Mouse (Mus musculus): ENCODE results near the gene Rbck1. TPM values are rescaled to one million over a fixed set of nuclear protein-coding genes. Genes with fewer than 3 reads are reported as not detected.
A peak's percentile ranks its signal among the peaks of the same experiment; 100 is the strongest.

The Rbck1 gene
- polyA plus RNA-seq, 1 experiment from 2014 or later, result 91.5 TPM

DNA sequence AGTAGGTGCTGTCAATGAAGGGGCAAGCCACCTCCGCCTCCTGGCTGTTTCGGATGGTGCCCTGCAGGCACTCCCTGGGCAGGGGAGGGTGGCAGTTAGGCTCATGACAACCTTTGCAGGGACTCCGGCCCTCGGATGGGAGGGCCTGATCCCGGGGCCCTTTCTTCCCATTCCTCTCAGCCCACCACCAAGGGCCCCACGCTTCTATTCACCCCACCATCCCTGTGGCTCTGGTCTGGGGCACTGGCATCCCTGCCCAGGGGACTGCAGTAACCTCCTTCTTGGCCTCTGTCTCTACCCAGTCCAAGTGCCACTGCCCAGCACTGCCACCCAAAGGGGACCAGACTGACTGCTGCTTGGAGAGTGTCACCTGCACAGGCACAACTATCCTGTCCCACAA lies 10.3 kb downstream of the Rbck1 start:
- H3K36me3 ChIP-seq, result peaks cover 96% of the 10 kb centered on the region
- H3K9ac ChIP-seq, result no peak overlapping the region
- WGBS, result 88% methylated on average over 6 of the region's 6 CpGs
- ATAC-seq (ENCODE audit: low FRiP score), result no peak
- H3K4me1 ChIP-seq, result no peaks in the 10 kb centered on the region
- H3K4me3 ChIP-seq, result no peak overlapping the region
- no peaks in the 10 kb centered on the region for H3K27me3 ChIP-seq
- H3K4me2 ChIP-seq (replicated peaks), result no peak overlapping the region
- H3K9me3 ChIP-seq (replicated peaks), result no peaks in the 10 kb centered on the region
- H3K27ac ChIP-seq, result no peak overlapping the region

DNA sequence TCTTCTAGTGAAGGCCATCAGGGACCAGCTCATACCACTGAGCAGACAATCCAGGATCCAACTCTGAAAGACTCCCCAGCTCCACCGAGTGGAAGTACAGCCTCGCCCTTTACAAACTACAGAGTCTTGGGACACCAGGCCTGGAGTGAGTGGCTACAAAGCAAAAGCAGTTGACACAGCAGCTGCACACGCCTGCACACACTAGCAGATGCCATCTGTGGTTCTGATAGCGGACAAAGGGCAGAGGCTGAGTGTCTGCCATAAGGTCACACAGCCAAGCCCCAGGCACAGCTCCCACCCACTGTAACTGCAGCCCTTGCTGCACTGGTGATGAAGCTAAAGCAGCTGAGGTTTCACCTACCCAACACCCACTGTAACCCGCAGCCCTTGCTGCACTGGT lies 10.9 kb downstream of the Rbck1 start:
- 90% methylated on average over 5 of the region's 5 CpGs for WGBS
- no peak overlapping the region for H3K27ac ChIP-seq
- no peaks in the 10 kb centered on the region for H3K9me3 ChIP-seq (replicated peaks)
- ATAC-seq (ENCODE audit: low FRiP score), result no peak
- H3K36me3 ChIP-seq, result peaks cover 96% of the 10 kb centered on the region
- H3K4me1 ChIP-seq, result no peaks in the 10 kb centered on the region
- no peak overlapping the region for H3K4me2 ChIP-seq (replicated peaks)
- H3K9ac ChIP-seq, result no peak overlapping the region
- no peak overlapping the region for H3K4me3 ChIP-seq
- H3K27me3 ChIP-seq, result no peaks in the 10 kb centered on the region

DNA sequence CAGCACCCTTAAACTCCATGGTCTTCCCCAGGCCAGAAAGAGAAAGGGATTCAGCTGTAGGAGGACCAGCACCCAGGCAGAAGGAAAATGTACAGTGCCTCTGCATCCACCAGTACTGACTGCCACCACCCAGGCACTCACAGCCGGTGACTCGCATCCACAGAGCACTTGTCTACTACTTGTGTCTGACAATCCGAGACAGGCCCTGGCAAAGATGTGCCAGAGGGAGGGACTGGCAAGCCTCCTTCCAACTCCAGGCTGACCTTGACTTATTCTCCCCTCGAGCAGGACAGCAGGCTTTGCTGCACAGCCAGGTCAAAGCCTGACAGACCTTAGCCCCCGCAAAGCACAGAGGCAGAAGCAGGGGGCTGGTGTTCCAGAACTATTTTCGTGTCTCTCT lies 15.4 kb downstream of the Rbck1 start:
- WGBS, result 94% methylated on average over 6 of the region's 6 CpGs
- Histone ChIP-seq H3K36me3 (peaks cover 92% of the 10 kb centered on the region), H3K9ac (no peak overlapping the region), H3K27ac (no peak overlapping the region), H3K27me3 (no peaks in the 10 kb centered on the region), H3K4me2 (replicated peaks) (no peak overlapping the region), H3K9me3 (replicated peaks) (no peaks in the 10 kb centered on the region), H3K4me1 (no peaks in the 10 kb centered on the region), H3K4me3 (no peak overlapping the region)
- ATAC-seq (ENCODE audit: low FRiP score), result no peak

DNA sequence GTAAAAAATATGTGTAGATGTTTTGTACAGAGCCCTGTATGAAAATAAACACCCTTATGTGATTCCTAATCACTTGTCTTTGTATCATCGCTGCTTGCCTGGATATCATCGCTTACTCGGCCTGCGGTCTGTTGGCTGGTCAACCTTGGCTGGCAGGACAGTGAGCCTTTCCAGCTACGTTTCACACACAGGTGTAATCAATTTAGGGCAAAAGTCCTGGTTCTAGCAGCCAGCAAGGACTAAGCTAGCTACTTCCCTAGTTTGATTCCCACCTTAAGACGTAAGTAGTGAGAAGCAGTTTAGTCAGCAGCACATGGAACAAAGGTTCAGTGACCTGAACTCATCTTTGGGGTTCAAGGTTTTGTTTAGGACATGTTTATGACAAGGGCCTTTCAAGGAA lies 18.5 kb downstream of the Rbck1 start:
- Histone ChIP-seq H3K9ac (no peak overlapping the region), H3K36me3 (peaks cover 91% of the 10 kb centered on the region), H3K27me3 (no peaks in the 10 kb centered on the region), H3K4me3 (no peak overlapping the region), H3K27ac (no peak overlapping the region), H3K4me1 (no peaks in the 10 kb centered on the region), H3K4me2 (replicated peaks) (no peak overlapping the region), H3K9me3 (replicated peaks) (no peaks in the 10 kb centered on the region)
- ATAC-seq (ENCODE audit: low FRiP score), result no peak
- whole genome bisulfite sequencing, result 93% methylated on average over 6 of the region's 6 CpGs

DNA sequence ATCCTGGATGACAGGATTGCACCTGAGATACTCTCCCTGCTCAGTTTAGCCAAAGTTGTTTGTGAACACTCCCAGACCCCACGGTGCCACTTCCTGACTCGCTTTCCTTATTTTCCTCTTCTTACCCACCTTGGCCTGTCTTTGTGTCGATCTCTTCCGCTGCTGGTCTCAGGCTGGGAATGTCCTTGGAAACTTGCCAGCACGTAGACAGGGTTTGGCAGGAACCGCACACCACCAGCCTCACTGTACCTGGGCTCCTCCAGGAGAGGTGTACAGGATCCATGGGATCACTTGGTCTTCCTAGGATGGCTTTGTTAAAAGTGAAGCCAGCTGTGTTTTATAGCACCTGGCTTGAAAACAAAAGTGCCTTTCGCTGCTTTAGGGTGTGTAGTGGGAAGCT lies 19.5 kb downstream of the Rbck1 start:
- Histone ChIP-seq H3K4me2 (replicated peaks) (no peak overlapping the region), H3K36me3 (peaks cover 91% of the 10 kb centered on the region), H3K9me3 (replicated peaks) (no peaks in the 10 kb centered on the region), H3K27me3 (no peaks in the 10 kb centered on the region), H3K9ac (no peak overlapping the region), H3K27ac (no peak overlapping the region), H3K4me1 (no peaks in the 10 kb centered on the region), H3K4me3 (no peak overlapping the region)
- 87% methylated on average over 7 of the region's 7 CpGs for WGBS
- ATAC-seq (ENCODE audit: low FRiP score), result no peak

DNA sequence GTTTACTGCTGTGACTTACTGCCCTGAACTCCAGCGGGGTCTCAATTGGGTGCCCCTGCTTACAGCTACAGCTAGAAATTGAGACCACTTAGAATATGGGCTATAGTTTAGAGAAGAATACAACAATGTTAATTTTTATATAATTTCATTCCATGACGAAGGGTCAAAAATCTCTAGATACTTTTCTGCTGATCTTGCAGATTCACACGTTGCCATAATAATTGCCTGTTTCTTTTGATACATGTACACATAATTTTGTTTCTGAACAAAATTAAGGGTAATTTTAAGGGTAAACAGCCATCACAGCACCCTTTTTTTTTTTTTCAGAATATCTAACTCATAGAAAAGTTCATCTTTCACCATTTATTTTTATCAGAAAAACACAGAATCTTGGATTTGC lies 25.3 kb downstream of the Rbck1 start:
- H3K9ac ChIP-seq, result no peak overlapping the region
- peaks cover 82% of the 10 kb centered on the region for H3K36me3 ChIP-seq
- H3K9me3 ChIP-seq (replicated peaks), result no peaks in the 10 kb centered on the region
- H3K27ac ChIP-seq, result no peak overlapping the region
- WGBS, result 97% methylated on average over 3 of the region's 3 CpGs
- H3K4me1 ChIP-seq, result no peaks in the 10 kb centered on the region
- H3K4me3 ChIP-seq, result no peak overlapping the region
- H3K4me2 ChIP-seq (replicated peaks), result no peak overlapping the region
- no peaks in the 10 kb centered on the region for H3K27me3 ChIP-seq
- ATAC-seq (ENCODE audit: low FRiP score), result no peak

DNA sequence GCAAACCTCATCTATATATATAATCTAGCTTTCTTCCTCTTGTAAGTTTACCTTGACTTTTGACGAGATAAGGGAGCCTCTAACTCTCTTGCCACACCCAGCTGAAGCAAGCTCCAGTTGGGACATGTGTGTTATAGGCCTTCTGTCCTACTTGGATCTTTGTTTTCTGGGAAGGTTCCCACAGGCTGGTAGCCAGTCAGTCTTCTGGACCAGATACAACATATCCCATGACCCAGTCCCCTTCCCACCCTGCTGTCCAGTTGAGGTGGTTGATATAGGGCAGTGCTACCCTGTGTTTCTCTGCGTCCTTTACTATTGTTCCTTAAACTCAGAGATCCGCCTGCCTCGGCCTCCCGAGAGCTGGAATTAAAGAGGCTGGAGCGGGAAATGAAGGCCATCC lies 27.0 kb downstream of the Rbck1 start:
- no peak overlapping the region for H3K4me3 ChIP-seq
- no peaks in the 10 kb centered on the region for H3K4me1 ChIP-seq
- no peak for ATAC-seq (ENCODE audit: low FRiP score)
- H3K4me2 ChIP-seq (replicated peaks), result no peak overlapping the region
- no peak overlapping the region for H3K27ac ChIP-seq
- no peaks in the 10 kb centered on the region for H3K27me3 ChIP-seq
- no peak overlapping the region for H3K9ac ChIP-seq
- H3K36me3 ChIP-seq, result peaks cover 68% of the 10 kb centered on the region
- WGBS, result 99% methylated on average over 6 of the region's 6 CpGs
- H3K9me3 ChIP-seq (replicated peaks), result no peaks in the 10 kb centered on the region

DNA sequence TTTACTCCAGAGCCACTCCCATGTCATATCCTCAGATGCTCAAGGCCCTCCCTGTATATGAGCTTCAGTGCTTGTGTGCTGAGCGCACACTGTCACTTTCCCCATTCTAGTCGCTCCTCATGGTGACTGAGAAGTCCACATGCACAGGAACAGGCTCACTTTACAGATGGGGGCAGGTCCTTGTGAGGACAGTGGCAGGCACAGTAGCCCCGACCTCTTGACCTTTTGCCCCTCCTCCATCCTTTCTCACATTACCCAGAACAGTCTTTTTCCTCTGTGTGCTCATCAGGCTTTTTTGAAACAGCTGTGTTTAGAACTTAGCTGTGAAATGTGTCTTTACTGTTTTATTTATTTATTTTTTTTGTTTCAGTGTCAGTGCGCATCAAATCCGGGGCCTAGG lies 28.7 kb downstream of the Rbck1 start:
- no peaks in the 10 kb centered on the region for H3K4me1 ChIP-seq

DNA sequence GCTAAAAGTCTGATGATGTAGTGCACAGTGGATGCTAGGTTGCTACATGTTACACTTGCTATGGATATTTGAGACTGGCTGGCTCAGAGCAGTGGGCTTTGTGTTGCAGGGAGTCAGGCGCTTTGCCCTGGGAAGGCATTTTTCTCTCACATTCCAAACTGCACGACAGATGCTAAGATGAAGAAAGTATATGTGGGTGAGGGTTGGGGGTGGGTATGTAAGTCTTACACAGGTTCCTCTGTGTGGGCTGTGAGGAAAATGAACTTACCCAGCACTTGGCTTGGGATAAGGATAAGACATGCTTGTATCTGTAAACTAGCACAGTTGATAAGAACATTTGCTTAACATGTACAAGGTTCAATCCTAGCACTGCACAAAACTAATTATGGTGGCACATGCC lies 29.6 kb downstream of the Rbck1 start:
- 89% methylated on average over 2 of the region's 2 CpGs for WGBS
- Histone ChIP-seq H3K4me3 (no peak overlapping the region), H3K36me3 (peaks cover 46% of the 10 kb centered on the region), H3K27ac (no peak overlapping the region), H3K27me3 (no peaks in the 10 kb centered on the region), H3K4me1 (no peaks in the 10 kb centered on the region), H3K9ac (no peak overlapping the region), H3K4me2 (replicated peaks) (no peak overlapping the region), H3K9me3 (replicated peaks) (no peaks in the 10 kb centered on the region)
- no peak for ATAC-seq (ENCODE audit: low FRiP score)

More for the DNA sequence above, 28.7 kb downstream of the Rbck1 start:
- WGBS, result 60% methylated on average over 5 of the region's 5 CpGs
- no peak overlapping the region for H3K4me2 ChIP-seq (replicated peaks)
- no peak overlapping the region for H3K27ac ChIP-seq
- no peak for ATAC-seq (ENCODE audit: low FRiP score)
- H3K36me3 ChIP-seq, result peaks cover 55% of the 10 kb centered on the region
- no peak overlapping the region for H3K9ac ChIP-seq
- no peak overlapping the region for H3K4me3 ChIP-seq
- H3K27me3 ChIP-seq, result no peaks in the 10 kb centered on the region
- no peaks in the 10 kb centered on the region for H3K9me3 ChIP-seq (replicated peaks)

DNA sequence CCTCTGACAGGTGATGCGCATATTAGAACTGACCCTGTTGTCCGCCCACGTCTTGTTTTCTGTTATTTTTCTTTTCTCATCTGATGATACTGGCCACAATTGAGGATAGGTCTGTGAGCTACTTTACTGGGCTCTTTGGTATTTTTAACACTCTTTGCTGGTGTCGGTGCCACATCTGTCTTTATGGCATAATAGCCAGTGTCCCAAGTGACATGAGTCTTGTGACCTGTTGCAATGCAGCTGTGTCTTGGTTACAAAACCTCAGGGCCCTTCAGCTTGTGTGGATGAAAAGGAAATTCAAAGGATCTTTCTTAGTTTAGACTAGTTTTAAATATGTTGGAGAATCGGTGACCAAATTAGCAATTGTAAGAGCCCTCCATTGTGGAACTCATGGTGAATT lies 37.9 kb downstream of the Rbck1 start:
- H3K9me3 ChIP-seq (replicated peaks), result no peaks in the 10 kb centered on the region
- ATAC-seq (ENCODE audit: low FRiP score), result no peak
- no peaks in the 10 kb centered on the region for H3K36me3 ChIP-seq
- peak overlapping the region; percentile 84 for H3K4me3 ChIP-seq
- 44% methylated on average over 5 of the region's 5 CpGs for WGBS
- no peak overlapping the region for H3K27ac ChIP-seq
- peak overlapping the region; percentile 73 for H3K4me2 ChIP-seq (replicated peaks)
- H3K9ac ChIP-seq, result peak overlapping the region; percentile 94
- H3K27me3 ChIP-seq, result no peaks in the 10 kb centered on the region
- H3K4me1 ChIP-seq, result peaks cover 16% of the 10 kb centered on the region

DNA sequence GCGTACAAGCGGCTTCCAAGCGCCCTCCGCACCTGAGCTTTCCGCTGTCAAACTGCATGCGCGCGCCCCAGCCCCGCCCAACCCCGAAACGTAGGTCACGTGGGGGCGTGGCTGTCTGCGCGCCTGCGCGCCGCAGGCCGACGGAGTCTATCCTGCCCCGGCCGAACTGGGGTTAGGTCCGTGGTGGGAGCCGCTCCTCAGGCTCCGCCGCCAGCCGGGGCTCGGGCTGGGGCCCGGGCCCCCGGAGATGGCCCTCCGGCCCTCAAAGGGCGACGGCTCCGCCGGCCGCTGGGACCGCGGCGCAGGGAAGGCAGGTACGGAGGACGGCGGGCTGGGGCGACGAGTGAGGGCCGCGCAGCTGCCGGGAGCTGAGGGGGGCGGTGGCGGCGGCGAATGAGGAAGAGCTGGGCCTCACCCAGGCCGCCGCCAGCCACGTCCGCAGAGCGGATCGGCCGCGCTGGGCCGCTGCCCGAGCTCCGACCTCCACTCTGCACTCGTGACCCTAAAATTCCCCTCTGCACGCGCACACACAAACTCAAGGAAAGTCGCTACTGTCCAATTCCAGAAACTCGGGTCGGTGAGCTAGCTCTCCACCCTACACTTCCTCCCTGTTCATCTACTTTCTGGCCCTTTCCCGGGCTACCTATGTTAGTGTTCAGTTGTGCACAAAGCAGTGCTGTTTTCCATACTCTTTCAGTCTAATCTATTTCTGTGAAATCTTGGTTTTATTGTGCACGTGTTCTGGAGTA lies 38.6 kb downstream of the Rbck1 start, which contains the start of gene Tbc1d20:
TSS of gene Tbc1d20 (plus strand) at position 102 of the 749 bp plus-strand sequence.
- no peaks in the 10 kb centered on the region for H3K27me3 ChIP-seq
- ATAC-seq (ENCODE audit: low FRiP score), result peak; percentile 98
- under 1% methylated on average over 64 of the region's 70 CpGs for WGBS
- H3K4me2 ChIP-seq (replicated peaks), result peak within 1 kb of the TSS; percentile 73
- peak within 1 kb of the TSS; percentile 82 for H3K27ac ChIP-seq
- H3K4me1 ChIP-seq, result peaks cover 16% of the 10 kb centered on the region
- no peaks in the 10 kb centered on the region for H3K36me3 ChIP-seq
- H3K9me3 ChIP-seq (replicated peaks), result no peaks in the 10 kb centered on the region
- H3K9ac ChIP-seq, result peak within 1 kb of the TSS; percentile 94
- peak within 1 kb of the TSS; percentile 84 for H3K4me3 ChIP-seq

DNA sequence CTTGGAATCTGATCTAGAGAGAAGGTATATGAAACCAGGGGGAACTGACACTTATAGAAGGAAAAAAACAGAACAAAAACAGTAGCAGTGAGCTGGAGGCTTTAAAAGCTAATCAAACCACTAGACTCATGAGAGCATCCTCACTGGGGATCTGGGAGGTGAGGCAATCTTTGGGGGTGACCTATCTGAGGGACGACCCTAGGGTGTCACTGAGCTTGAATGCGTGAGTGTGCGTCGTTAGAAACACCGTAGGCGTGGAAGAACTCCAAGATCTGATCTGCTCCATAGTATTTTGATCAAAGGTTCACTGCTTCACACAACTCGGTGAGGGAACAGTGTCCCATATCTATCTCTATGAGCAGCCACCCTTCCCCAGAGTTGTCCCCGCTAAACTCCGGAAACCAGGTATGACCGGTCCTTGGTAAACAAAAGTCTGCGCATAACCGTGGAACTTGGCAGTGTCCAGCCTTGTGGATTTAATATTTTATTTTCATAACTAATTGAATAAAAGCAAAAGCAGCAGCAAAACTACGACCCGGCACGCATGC lies 39.2 kb downstream of the Rbck1 start:
- ATAC-seq (ENCODE audit: low FRiP score), result peak; percentile 75
- peak overlapping the region; percentile 84 for H3K4me3 ChIP-seq
- peak overlapping the region; percentile 94 for H3K9ac ChIP-seq
- H3K4me2 ChIP-seq (replicated peaks), result peak overlapping the region; percentile 73
- no peaks in the 10 kb centered on the region for H3K27me3 ChIP-seq
- H3K4me1 ChIP-seq, result peaks cover 16% of the 10 kb centered on the region
- H3K27ac ChIP-seq, result no peak overlapping the region
- under 1% methylated on average over 15 of the region's 15 CpGs for WGBS
- H3K36me3 ChIP-seq, result 0 out of 2 replicates have a peak, but pooled peaks cover 2% of the 10 kb centered on the region
- no peaks in the 10 kb centered on the region for H3K9me3 ChIP-seq (replicated peaks)

DNA sequence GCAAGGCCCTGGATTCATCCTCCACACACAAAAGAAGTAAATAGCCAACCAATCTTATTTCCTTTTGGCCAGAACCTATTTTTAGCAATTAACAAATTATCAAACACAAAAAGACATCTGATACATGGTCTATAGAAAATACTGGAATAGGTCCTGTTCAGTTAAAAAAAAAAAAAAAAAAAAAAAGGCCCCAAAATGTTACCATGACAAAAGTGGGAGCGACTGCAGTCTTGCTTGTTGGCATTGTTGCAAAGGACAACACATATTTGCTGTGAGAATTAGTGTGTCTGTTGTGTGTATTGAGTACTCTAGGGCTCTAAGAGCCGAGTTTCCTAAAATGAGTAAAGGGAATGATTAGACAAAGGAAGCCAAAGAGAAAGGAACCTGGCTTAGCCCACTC lies 40.0 kb downstream of the Rbck1 start:
- peaks cover 16% of the 10 kb centered on the region for H3K4me1 ChIP-seq
- H3K9me3 ChIP-seq (replicated peaks), result no peaks in the 10 kb centered on the region
- no peak for ATAC-seq (ENCODE audit: low FRiP score)
- H3K27ac ChIP-seq, result no peak overlapping the region
- H3K4me3 ChIP-seq, result no peak overlapping the region
- no peak overlapping the region for H3K4me2 ChIP-seq (replicated peaks)
- H3K9ac ChIP-seq, result no peak overlapping the region
- WGBS, result 61% methylated on average over 2 of the region's 2 CpGs
- H3K36me3 ChIP-seq, result 0 out of 2 replicates have a peak, but pooled peaks cover 2% of the 10 kb centered on the region
- H3K27me3 ChIP-seq, result no peaks in the 10 kb centered on the region

Data from hindbrain, embryonic 12.5 days (tissue).